Mouse (Mus musculus): ENCODE data around the gene Cep128.
"Not testable (repeated sequence)": the region's sequence is repeated elsewhere in the genome, so short reads cannot be mapped to it uniquely, and the experiment has no call there.

Cep128 gene

GRCm38 (mm10) chr12:91384281-91385017, at the start of gene Cep128, which contains the start of gene Tshr:
Gene Cep128 (minus strand): TSS chr12:91384409.
Gene Tshr (plus strand): TSS chr12:91384563.
- DNase-seq (ENCODE audit: low spot score) = peak; percentile 93

GRCm38 (mm10) chr12:91427129-91427528, 42.9 kb upstream of the Cep128 start:
- no peak for DNase-seq (ENCODE audit: low spot score)

- no peak for DNase-seq (ENCODE audit: low spot score)
Measured at GRCm38 (mm10) chr12:91426499-91426898, 42.3 kb upstream of the Cep128 start.

- no peak for DNase-seq (ENCODE audit: low spot score)
Measured at GRCm38 (mm10) chr12:91423125-91423820, 39.1 kb upstream of the Cep128 start.

- DNase-seq (ENCODE audit: low spot score) = no peak
Measured at GRCm38 (mm10) chr12:91421272-91421671, 37.1 kb upstream of the Cep128 start.

GRCm38 (mm10) chr12:91418791-91419190, 34.6 kb upstream of the Cep128 start:
- peak; percentile 14 for DNase-seq (ENCODE audit: low spot score)

GRCm38 (mm10) chr12:91416828-91417227, 32.6 kb upstream of the Cep128 start:
- no peak for DNase-seq (ENCODE audit: low spot score)

GRCm38 (mm10) chr12:91415112-91415511, 30.9 kb upstream of the Cep128 start:
- no peak for DNase-seq (ENCODE audit: low spot score)

GRCm38 (mm10) chr12:91412461-91413182, 28.4 kb upstream of the Cep128 start:
- DNase-seq (ENCODE audit: low spot score) = no peak

- DNase-seq (ENCODE audit: low spot score) = no peak
Measured at GRCm38 (mm10) chr12:91410306-91410705, 26.1 kb upstream of the Cep128 start.

GRCm38 (mm10) chr12:91401049-91401352, 16.8 kb upstream of the Cep128 start:
- DNase-seq (ENCODE audit: low spot score) = no peak

- DNase-seq (ENCODE audit: low spot score) = peak; percentile 54
Measured at GRCm38 (mm10) chr12:91400232-91401048, 16.2 kb upstream of the Cep128 start.

GRCm38 (mm10) chr12:91383516-91384264, 519 bp downstream of the Cep128 start:
- no peak for DNase-seq (ENCODE audit: low spot score)

GRCm38 (mm10) chr12:91369173-91369572, 15.0 kb downstream of the Cep128 start:
- DNase-seq (ENCODE audit: low spot score) = no peak

- DNase-seq (ENCODE audit: low spot score) = no peak
Measured at GRCm38 (mm10) chr12:91353783-91354182, 30.4 kb downstream of the Cep128 start.

GRCm38 (mm10) chr12:91338656-91339055, 45.6 kb downstream of the Cep128 start:
- not testable (repeated sequence) for DNase-seq (ENCODE audit: low spot score)

- DNase-seq (ENCODE audit: low spot score) = no peak
Measured at GRCm38 (mm10) chr12:91327527-91327926, 56.7 kb downstream of the Cep128 start.

GRCm38 (mm10) chr12:91326104-91326503, 58.1 kb downstream of the Cep128 start:
- no peak for DNase-seq (ENCODE audit: low spot score)

- no peak for DNase-seq (ENCODE audit: low spot score)
Measured at GRCm38 (mm10) chr12:91315026-91315425, 69.2 kb downstream of the Cep128 start.

GRCm38 (mm10) chr12:91313974-91314587, 70.1 kb downstream of the Cep128 start:
- no peak for DNase-seq (ENCODE audit: low spot score)

GRCm38 (mm10) chr12:91312591-91312990, 71.6 kb downstream of the Cep128 start:
- DNase-seq (ENCODE audit: low spot score) = no peak

Data from testis, postnatal 14 days (tissue).